Mouse (Mus musculus) intestine, embryonic 16.5 days (tissue): ENCODE data around the gene Gm21830. TPM values are rescaled to one million over a fixed set of nuclear protein-coding genes. Genes with fewer than 3 reads are reported as not detected.
"Not testable (repeated sequence)": the region's sequence is repeated elsewhere in the genome, so short reads cannot be mapped to it uniquely, and the experiment has no call there.

ENCODE experiments used
- ATAC-seq: fragments of 200-750 bp; cut with Nextera tagmentation; 2 replicates; pipeline ENCODE4 v1.8.0; 2017; ENCODE audit warnings: moderate TSS enrichment, moderate library complexity
- H3K27ac ChIP-seq: fragments of 300-500 bp; sonication (generic); 2 replicates; pipeline ENCODE4 v1.5.1; 2014; ENCODE audit warnings: mild to moderate bottlenecking, low read length
- H3K27me3 ChIP-seq: fragments of 300-500 bp; sonication (generic); replicated peaks from 2 replicates; pipeline ENCODE4 v1.6.1; 2014; ENCODE audit warnings: low read length, control low read depth, mixed read lengths; ENCODE audit not compliant: control insufficient read depth, insufficient read depth
- H3K36me3 ChIP-seq: fragments of 300-500 bp; sonication (generic); 2 replicates; pipeline ENCODE4 v1.6.1; 2014; ENCODE audit warnings: low read length, control low read depth; ENCODE audit not compliant: control insufficient read depth, insufficient read depth
- H3K4me1 ChIP-seq: fragments of 300-500 bp; sonication (generic); 2 replicates; pipeline ENCODE4 v1.6.1; 2014; ENCODE audit warnings: low read length, control low read depth, mixed read lengths; ENCODE audit not compliant: control insufficient read depth, insufficient read depth
- H3K4me2 ChIP-seq: fragments of 300-500 bp; sonication (generic); 2 replicates; pipeline ENCODE4 v1.6.1; 2014; ENCODE audit warnings: low read depth, low read length, control low read depth
- H3K4me3 ChIP-seq: fragments of 300-500 bp; sonication (generic); 2 replicates; pipeline ENCODE4 v1.5.1; 2014; ENCODE audit warnings: mild to moderate bottlenecking, low read length
- H3K9ac ChIP-seq: fragments of 300-500 bp; sonication (generic); 2 replicates; pipeline ENCODE4 v1.6.1; 2014; ENCODE audit warnings: low read depth, low read length
- H3K9me3 ChIP-seq: fragments of 300-500 bp; sonication (generic); 2 replicates; pipeline ENCODE4 v1.6.1; 2016; ENCODE audit warnings: low read length, control low read depth; ENCODE audit not compliant: control insufficient read depth
- WGBS: fragments of 180-500 bp; shearing (Covaris S2); extraction: QIAGEN DNeasy Blood & Tissue Kit; methylation state at CpG from one replicate; pipeline ENCODE4 v1.1.7; 2014; 5-methylcytosine and 5-hydroxymethylcytosine counted together
- polyA plus RNA-seq: library from polyadenylated mRNA; unstranded; fragments of >200 nt; fragmentation: Nextera tagmentation; extraction: Ambion mirVana; gene quantifications from 2 replicates; pipeline ENCODE4 v1.2.1, GENCODE M21; 2015

Gm21830 gene
- polyA plus RNA-seq, 1 experiment from 2014 or later, result not detected

GRCm38 (mm10) chr2:67460857-67461256 is 47.3 kb downstream of the Gm21830 start:
- H3K4me3 ChIP-seq, result no peak overlapping the region
- H3K9ac ChIP-seq, result no peak overlapping the region
- H3K4me2 ChIP-seq, result no peak overlapping the region
- H3K27ac ChIP-seq, result no peak overlapping the region
- no peaks in the 10 kb centered on the region for H3K4me1 ChIP-seq
- ATAC-seq, result no peak
- no peaks in the 10 kb centered on the region for H3K36me3 ChIP-seq
- no peaks in the 10 kb centered on the region for H3K9me3 ChIP-seq
- WGBS, result 86% methylated on average over 3 of the region's 3 CpGs
- H3K27me3 ChIP-seq, result no peaks in the 10 kb centered on the region

DNA sequence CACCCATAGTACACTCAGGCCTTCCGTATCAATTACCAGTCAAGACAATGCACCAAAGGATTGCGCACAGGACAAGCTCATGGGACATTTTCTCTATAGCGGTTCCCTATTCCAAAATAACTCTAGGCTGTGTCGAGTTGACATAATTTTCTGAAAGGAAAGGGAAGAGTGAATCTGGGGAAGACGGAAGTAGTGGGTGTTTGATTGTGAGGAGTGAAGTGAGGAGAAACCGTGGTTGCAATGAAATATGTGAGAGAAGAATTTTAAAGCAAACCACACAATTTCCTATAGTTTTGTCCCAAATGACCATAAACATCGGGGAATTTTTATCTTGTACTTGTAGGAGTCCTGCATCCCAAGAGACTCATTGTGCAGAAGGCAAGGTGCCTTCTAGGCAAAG is 53.5 kb downstream of the Gm21830 start:
- H3K4me2 ChIP-seq, result no peak overlapping the region
- H3K27ac ChIP-seq, result no peak overlapping the region
- H3K36me3 ChIP-seq, result no peaks in the 10 kb centered on the region
- H3K27me3 ChIP-seq, result no peaks in the 10 kb centered on the region
- 92% methylated on average over 7 of the region's 7 CpGs for WGBS
- no peaks in the 10 kb centered on the region for H3K9me3 ChIP-seq
- no peak overlapping the region for H3K9ac ChIP-seq
- H3K4me1 ChIP-seq, result no peaks in the 10 kb centered on the region
- no peak overlapping the region for H3K4me3 ChIP-seq
- ATAC-seq, result no peak

GRCm38 (mm10) chr2:67470030-67470429 is 56.5 kb downstream of the Gm21830 start:
- H3K27ac ChIP-seq, H3K4me1 ChIP-seq, H3K27me3 ChIP-seq, H3K36me3 ChIP-seq, H3K4me3 ChIP-seq, H3K4me2 ChIP-seq, H3K9me3 ChIP-seq, H3K9ac ChIP-seq, ATAC-seq: not testable (repeated sequence)
- 50% methylated on average over 5 of the region's 5 CpGs for WGBS

- Histone ChIP-seq H3K4me2 (no peak overlapping the region), H3K36me3 (no peaks in the 10 kb centered on the region), H3K9me3 (no peaks in the 10 kb centered on the region), H3K27me3 (no peaks in the 10 kb centered on the region), H3K27ac (no peak overlapping the region), H3K4me3 (no peak overlapping the region), H3K9ac (no peak overlapping the region), H3K4me1 (no peaks in the 10 kb centered on the region)
- ATAC-seq, result no peak
- 18% methylated on average over 6 of the region's 6 CpGs for WGBS
Measured at GRCm38 (mm10) chr2:67477753-67478152, 64.2 kb downstream of the Gm21830 start.

DNA sequence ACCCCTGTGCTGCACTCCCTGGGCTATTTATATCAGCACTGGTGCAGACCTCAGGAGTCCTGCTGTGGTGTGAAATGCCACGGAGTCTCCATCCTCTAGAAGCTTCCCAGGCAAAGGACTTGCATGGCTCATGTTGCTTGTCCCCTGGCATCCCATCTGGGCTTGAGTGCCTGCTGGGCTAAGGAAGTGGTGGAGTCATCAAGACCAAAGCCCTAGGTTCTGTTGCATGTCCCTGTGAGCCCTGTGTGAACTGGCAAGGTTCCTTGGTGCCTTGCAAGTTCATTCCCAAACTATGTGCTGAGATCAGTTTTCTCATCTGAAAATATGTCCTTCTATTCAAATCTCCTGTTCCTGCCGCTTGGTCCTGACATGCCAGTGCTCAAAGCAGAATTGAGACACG is 67.5 kb downstream of the Gm21830 start:
- Histone ChIP-seq H3K27me3 (no peaks in the 10 kb centered on the region), H3K4me3 (no peak overlapping the region), H3K27ac (no peak overlapping the region), H3K9me3 (no peaks in the 10 kb centered on the region), H3K4me2 (no peak overlapping the region), H3K9ac (no peak overlapping the region), H3K36me3 (no peaks in the 10 kb centered on the region), H3K4me1 (no peaks in the 10 kb centered on the region)
- no peak for ATAC-seq
- 60% methylated on average over 3 of the region's 3 CpGs for WGBS

Other genes starting within 250 kb of the Gm21830 start
- gene Gm26727, start 19.5 kb downstream of the Gm21830 start, polyA plus RNA-seq, result not detected in 2 replicates
- not detected in 2 replicates for gene Xirp2, start 32.3 kb downstream of the Gm21830 start, polyA plus RNA-seq
- gene B3galt1, start 152.1 kb downstream of the Gm21830 start, polyA plus RNA-seq, result 1.4 and 2.1 TPM in 2 replicates